Mouse (Mus musculus): Measurements from ENCODE around the gene Tcp10a.
"Not testable (repeated sequence)": the region's sequence is repeated elsewhere in the genome, so short reads cannot be mapped to it uniquely, and the experiment has no call there.

- TF ChIP-seq ZNF384 (IDR thresholded peaks at IDR 0.05; ENCODE audit: low read depth, low read length); CHD2 (IDR thresholded peaks at IDR 0.05; ENCODE audit: low read depth, low read length); MAFK (IDR thresholded peaks at IDR 0.05; ENCODE audit: insufficient read depth, low read depth, low read length); ZC3H11A (IDR thresholded peaks at IDR 0.05; ENCODE audit: borderline replicate concordance, low read depth, low read length): not testable (repeated sequence)
These were observed 61.6 kb downstream of the Tcp10a start for GRCm38 (mm10) chr17:7386016-7386415.

All from ES-E14 (cell line).